Mouse (Mus musculus) layer of hippocampus, adult 8-10 months (tissue): Measurements from ENCODE around the gene Hyal1. TPM values are rescaled to one million over a fixed set of nuclear protein-coding genes. Genes with fewer than 3 reads are reported as not detected.
A peak's percentile ranks its signal among the peaks of the same experiment; 100 is the strongest.

Experiments
- DNase-seq, 2 experiments: peaks; one replicate each; pipeline ENCODE4 v3.0.0; 2022; ENCODE audit warnings: low spot score in 2 of 2
- total RNA-seq, 4 experiments: library from RNA; stranded (reverse); gene quantifications; 2 replicates each; pipeline ENCODE4 v1.2.4; 2022

Gene Hyal1
- 1 to 10 TPM; 7.6 to 9.7 (median 8.4) TPM for total RNA-seq

- DNase-seq, result no peak
Observed at GRCm38 (mm10) chr9:107576357-107577107, at the start of gene Hyal1. Gene Hyal1 (plus strand): TSS chr9:107576927.

- peak; percentile 95 to 97 for DNase-seq
Observed at GRCm38 (mm10) chr9:107533791-107534407, 42.8 kb upstream of the Hyal1 start, which contains the start of gene Tmem115. Gene Tmem115 (plus strand): TSS chr9:107533945.

DNA sequence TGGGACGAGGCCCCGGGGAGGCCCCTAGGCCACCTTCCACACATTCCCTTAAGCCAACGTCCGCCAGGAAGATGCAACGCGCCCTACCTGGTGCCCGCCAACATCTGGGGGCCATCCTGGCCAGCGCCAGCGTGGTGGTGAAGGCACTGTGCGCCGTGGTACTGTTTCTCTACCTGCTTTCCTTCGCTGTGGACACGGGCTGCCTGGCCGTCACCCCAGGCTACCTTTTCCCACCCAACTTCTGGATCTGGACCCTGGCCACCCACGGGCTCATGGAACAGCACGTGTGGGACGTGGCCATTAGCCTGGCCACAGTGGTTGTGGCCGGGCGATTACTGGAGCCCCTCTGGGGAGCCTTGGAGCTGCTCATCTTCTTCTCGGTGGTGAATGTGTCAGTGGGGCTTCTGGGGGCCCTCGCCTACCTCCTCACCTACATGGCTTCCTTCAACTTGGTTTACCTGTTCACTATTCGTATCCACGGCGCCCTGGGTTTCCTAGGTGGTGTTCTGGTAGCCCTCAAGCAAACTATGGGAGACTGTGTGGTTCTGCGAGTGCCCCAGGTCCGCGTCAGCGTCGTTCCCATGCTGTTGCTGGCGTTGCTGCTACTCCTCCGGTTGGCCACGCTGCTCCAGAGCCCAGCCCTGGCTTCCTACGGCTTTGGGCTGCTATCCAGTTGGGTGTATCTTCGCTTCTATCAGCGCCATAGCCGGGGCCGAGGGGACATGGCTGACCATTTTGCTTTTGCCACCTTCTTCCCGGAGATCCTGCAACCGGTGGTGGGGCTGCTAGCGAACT lies 42.1 kb upstream of the Hyal1 start:
- no peak for DNase-seq

GRCm38 (mm10) chr9:107538231-107538630 lies 38.5 kb upstream of the Hyal1 start:
- peak in 1 of 2 experiments; percentile 62 for DNase-seq

DNA sequence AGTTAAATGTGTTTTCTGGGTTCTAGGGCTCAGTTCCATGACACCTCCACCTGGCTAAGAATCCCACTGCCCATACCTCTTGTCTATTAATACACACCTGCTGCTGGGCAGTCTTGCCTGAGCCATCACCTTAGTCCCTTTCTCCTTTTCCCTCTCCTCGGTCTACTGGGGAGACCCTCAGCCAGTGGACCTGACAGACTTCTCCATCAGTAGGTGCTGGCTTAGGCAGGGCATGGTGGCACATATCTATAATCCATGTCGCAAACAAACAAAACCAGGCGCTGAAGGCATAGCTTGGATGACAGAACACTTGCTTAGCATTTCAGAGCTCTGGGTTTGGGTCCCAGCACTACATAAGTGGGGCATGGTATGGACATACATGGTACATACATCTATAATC lies 38.0 kb upstream of the Hyal1 start:
- DNase-seq, result no peak

- no peak for DNase-seq
Observed at GRCm38 (mm10) chr9:107539940-107540339, 36.8 kb upstream of the Hyal1 start.

DNA sequence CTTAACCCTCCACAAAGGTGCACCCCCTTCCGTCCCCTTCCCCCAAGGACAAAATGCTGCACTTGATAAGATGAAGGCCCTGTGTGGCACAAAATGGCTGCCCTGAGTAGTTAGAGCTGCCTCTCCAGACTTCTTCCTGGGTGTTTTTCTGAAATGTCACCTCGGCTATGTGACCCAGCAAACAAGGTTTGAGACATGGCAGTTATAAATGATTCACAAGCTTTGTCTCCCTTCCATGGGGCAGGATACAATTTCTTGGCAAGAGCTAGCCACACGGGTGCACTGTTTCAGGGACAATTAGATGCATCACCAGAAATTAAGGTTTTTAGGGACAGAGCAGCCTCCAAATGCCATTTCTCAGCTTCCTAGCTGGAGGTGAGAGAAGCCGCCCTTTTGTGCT lies 36.3 kb upstream of the Hyal1 start:
- DNase-seq, result no peak

GRCm38 (mm10) chr9:107541005-107541404 lies 35.7 kb upstream of the Hyal1 start:
- no peak for DNase-seq

- peak; percentile 93 to 94 for DNase-seq
Observed at GRCm38 (mm10) chr9:107541474-107542351, 35.0 kb upstream of the Hyal1 start, which contains the start of the genes Cyb561d2 and Nprl2. Gene Cyb561d2 (minus strand): TSS chr9:107542193. Gene Nprl2 (plus strand): TSS chr9:107542226.

- DNase-seq, result no peak
Observed at GRCm38 (mm10) chr9:107542352-107542686, 34.4 kb upstream of the Hyal1 start.

- DNase-seq, result no peak
Observed at GRCm38 (mm10) chr9:107542721-107543120, 34.0 kb upstream of the Hyal1 start.

GRCm38 (mm10) chr9:107543299-107543698 lies 33.4 kb upstream of the Hyal1 start:
- DNase-seq, result no peak

DNA sequence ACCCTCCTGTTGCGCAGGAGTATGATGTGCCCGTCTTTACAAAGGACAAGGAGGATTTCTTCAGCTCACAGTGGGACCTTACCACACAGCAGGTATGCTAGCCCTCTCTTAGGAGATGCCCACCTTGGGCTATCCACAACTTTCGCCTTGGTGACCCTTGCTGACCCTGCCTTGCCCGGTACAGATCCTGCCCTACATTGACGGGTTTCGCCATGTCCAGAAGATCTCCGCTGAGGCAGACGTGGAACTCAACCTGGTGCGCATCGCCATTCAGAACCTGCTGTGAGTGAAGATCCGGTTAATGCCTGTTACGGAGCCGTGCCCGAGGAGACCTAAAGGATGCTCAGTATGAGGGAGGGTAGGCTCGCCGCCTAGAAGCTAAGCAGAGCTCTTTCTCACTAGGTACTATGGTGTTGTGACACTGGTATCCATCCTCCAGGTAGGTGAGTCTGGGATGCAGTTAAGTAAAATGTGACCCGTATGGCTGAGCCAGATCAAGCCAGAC lies 32.5 kb upstream of the Hyal1 start:
- DNase-seq, result no peak

DNA sequence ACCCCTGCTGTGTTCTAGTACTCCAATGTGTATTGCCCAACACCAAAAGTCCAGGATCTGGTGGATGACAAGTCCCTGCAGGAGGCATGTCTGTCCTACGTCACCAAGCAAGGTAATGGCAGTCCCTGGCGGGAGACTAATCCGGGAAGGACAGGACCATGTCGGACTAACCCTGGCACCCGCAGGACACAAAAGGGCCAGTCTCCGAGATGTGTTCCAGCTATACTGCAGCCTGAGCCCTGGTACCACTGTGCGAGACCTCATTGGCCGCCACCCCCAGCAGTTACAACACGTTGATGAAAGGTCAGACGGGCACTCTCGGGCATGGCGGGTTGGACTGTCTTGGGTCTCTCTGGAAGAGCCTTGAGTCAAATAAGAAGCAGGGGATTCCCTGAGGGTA lies 32.0 kb upstream of the Hyal1 start:
- DNase-seq, result no peak

DNA sequence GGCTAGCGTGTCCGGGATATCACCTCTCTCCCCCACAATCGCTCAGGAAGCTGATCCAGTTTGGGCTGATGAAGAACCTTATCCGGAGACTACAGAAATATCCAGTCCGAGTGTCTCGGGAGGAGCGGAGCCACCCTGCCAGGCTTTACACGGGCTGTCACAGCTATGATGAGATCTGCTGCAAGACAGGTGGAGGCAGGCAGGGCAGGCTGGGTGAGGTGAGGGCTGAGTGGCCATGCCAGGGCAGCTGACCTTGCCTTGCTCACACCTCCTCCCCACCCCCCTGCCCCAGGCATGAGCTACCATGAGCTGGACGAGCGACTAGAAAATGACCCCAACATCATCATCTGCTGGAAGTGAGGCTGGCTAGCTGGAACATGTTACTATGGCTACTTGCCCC lies 31.5 kb upstream of the Hyal1 start:
- no peak for DNase-seq

DNA sequence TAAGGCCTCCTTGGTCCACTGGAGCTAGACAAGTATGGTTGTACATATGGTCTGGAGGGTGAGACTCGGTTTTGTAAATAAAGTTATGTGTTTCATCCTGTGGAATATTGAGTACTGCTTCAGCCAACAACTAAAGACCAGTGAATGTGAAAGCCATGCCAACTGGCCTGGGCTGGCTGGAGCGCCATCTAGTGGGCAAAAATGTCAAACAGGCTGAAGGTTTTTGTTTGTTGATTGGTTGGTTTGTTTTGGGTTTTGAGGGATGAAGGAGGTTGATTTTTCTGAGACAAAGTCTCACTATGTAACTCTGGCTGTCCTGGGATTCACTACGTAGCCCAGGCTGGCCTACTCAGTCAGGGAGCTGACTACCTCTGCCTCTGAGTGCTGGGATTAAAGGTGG lies 31.1 kb upstream of the Hyal1 start:
- DNase-seq, result peak in 1 of 2 experiments; percentile 78

DNA sequence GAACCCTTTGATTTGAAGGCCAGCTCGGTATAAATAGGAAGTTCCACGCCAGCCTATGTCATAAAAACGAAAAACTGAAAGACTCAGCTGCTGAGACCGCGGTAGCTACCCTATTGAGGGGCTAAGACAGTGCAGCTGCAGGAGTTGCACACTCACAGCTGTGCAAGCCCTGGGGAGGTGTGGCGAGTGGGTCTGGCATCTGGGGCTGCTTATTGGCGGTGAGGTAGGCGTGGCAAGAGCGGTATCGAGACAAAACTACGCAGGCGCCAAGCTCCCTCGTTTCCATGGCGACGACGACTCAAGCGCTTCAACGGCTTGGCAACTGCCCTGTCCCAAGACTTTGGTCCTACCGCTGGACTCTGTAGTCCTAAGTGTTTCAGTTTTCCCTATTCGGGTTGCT lies 29.7 kb upstream of the Hyal1 start, which contains the start of gene Zmynd10:
TSS of gene Zmynd10 (plus strand) at position 273 of the 400 bp plus-strand sequence.
- peak; percentile 87 to 88 for DNase-seq

DNA sequence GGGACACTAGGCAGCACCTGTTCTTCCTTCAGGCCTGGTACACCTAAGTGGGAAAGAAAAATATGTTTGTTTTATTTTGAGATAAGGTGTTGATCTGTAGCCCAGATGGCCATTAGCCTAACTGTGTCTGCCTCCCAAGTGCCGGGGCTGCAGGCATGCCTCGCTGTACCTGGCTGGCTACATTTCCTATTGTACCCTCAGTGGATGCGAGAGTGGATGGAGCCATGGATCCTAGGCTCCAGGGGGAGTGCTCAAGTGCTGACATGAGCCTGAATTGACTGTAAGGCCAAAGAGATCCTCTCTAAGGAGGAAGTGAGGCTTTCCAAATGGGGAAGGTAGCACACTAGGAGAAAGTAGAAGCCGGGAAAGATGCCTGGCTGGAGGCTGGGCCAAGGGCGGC lies 28.8 kb upstream of the Hyal1 start:
- no peak for DNase-seq

GRCm38 (mm10) chr9:107548820-107549219 lies 27.9 kb upstream of the Hyal1 start:
- no peak for DNase-seq

GRCm38 (mm10) chr9:107549297-107550074 lies 27.2 kb upstream of the Hyal1 start:
- DNase-seq, result no peak
